Mouse (Mus musculus) liver, adult 2 months (tissue): ENCODE data around the gene Ccdc57.

Source experiments
- CTCF ChIP-seq: fragments of 200-500 bp; IDR thresholded peaks from 2 replicates; pipeline ENCODE4 v1.5.1; 2011; ENCODE audit warnings: low read depth, low read length, control low read depth
- POLR2A ChIP-seq: fragments of 200-500 bp; IDR thresholded peaks from 2 replicates; pipeline ENCODE4 v1.6.1; 2011; ENCODE audit warnings: low read length, control low read depth; ENCODE audit not compliant: insufficient read depth; ENCODE audit errors: extremely low read depth

DNA sequence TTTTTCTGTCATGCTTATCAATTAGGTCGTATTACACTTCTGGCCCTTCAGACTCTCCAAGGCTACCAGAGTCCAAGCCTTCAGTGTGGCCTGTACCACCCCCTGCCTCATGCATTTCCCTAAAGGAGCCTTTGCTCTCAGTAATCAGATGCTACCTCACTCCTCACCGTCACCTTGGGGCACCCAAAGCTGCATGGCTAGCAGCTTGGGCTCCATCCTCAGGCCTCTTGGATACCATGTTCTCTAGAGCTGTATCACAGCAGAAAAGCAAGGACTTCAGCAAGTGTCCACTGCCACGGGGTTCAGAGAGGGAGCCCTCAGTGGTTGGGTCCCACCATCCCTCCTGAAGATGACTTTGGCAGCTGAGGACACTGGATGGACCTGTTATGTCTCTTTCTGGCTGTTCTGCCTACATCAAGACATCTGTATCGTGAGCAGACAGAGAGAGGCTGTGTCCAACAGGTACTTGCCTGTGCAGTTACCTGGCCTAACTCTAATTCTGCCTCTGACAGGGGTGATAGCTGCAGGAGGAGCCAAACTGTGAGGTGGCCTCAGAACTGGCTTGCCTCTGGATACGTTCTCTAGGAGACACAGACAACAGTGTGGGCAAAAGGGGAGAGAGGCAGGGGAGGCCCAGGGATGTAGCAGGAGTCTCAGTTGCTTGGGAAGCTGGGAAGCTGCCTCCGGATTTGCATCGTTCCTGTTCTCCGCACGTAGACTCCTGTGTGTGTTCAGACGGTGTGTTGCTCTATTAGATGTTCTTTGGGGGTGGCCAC lies 102.7 kb downstream of the Ccdc57 start:
- no peak for TF ChIP-seq POLR2A
- no peak for TF ChIP-seq CTCF
